Comparison of ENCODE assay signal across 9 mouse cellular contexts in genomic region chr4:134583513-134583912, GRCm38 (mm10). TPM values are rescaled to one million over a fixed set of nuclear protein-coding genes. Genes with fewer than 3 reads are reported as not detected.
DNase-seq lines count a peak whose midpoint lies in the region; ATAC-seq and TF ChIP-seq lines count a peak whose summit lies in the region.
"Had no signal": no experiment of that assay in that cellular context is flagged by ENCODE, and none has a peak within 500 bp of the region (broad histone marks: within the 10 kb centered on the region; RNA-seq: fewer than 3 reads in every experiment).

No protein-coding gene starts in this region.

- peak; percentile 50 for TF ChIP-seq CTCF in forebrain, postnatal 0 days (IDR thresholded peaks at IDR 0.05; ENCODE audit: low read depth)
- peak; percentile 75 for TF ChIP-seq CTCF in liver, postnatal 0 days (IDR thresholded peaks at IDR 0.05; ENCODE audit: low read depth)

- no peak overlapping the region for H3K4me3 ChIP-seq in forebrain, postnatal 0 days (ENCODE audit: low read depth, low read length)
- H3K4me3 ChIP-seq in forebrain, embryonic 13.5 days = no peak overlapping the region
- H3K4me3 ChIP-seq in liver, postnatal 0 days (ENCODE audit: low read depth, low read length) = no peak overlapping the region
- H3K4me3 ChIP-seq: embryonic facial prominence, embryonic 13.5 days had no signal

- TF ChIP-seq EP300 in liver, postnatal 0 days (IDR thresholded peaks at IDR 0.05; ENCODE audit: low read depth) = no peak

- H3K27ac ChIP-seq in forebrain, postnatal 0 days (ENCODE audit: low read depth, low read length) = no peak overlapping the region
- no peak overlapping the region for H3K27ac ChIP-seq in forebrain, embryonic 13.5 days
- no peak overlapping the region for H3K27ac ChIP-seq in liver, postnatal 0 days (ENCODE audit: low read depth)
- H3K27ac ChIP-seq: embryonic facial prominence, embryonic 13.5 days had no signal

- H3K9me3 ChIP-seq in forebrain, postnatal 0 days (ENCODE audit: low read length) = no peaks in the 10 kb centered on the region
- no peaks in the 10 kb centered on the region for H3K9me3 ChIP-seq in forebrain, embryonic 13.5 days (replicated peaks)
- no peaks in the 10 kb centered on the region for H3K9me3 ChIP-seq in liver, postnatal 0 days (ENCODE audit: low read length)
- H3K9me3 ChIP-seq: embryonic facial prominence, embryonic 13.5 days had no signal

- no peak overlapping the region for H3K9ac ChIP-seq in forebrain, postnatal 0 days
- H3K9ac ChIP-seq in forebrain, embryonic 13.5 days = no peak overlapping the region
- no peak overlapping the region for H3K9ac ChIP-seq in liver, postnatal 0 days (replicated peaks)
- H3K9ac ChIP-seq: embryonic facial prominence, embryonic 13.5 days had no signal

- no peaks in the 10 kb centered on the region for H3K27me3 ChIP-seq in forebrain, postnatal 0 days (ENCODE audit: insufficient read depth, low read length)
- no peaks in the 10 kb centered on the region for H3K27me3 ChIP-seq in forebrain, embryonic 13.5 days
- H3K27me3 ChIP-seq in liver, postnatal 0 days (ENCODE audit: insufficient read depth, low read length) = no peaks in the 10 kb centered on the region

- H3K4me1 ChIP-seq in forebrain, postnatal 0 days (ENCODE audit: insufficient read depth) = peaks cover 22% of the 10 kb centered on the region
- H3K4me1 ChIP-seq in forebrain, embryonic 13.5 days = peaks cover 34% of the 10 kb centered on the region
- H3K4me1 ChIP-seq in liver, postnatal 0 days (ENCODE audit: insufficient read depth) = peaks cover 23% of the 10 kb centered on the region

- no peak for DNase-seq in forebrain, postnatal 0 days
- DNase-seq in right cerebral cortex, postnatal 4 days = peak; percentile 34
- no peak for DNase-seq in right cerebral cortex, postnatal 25 days
- DNase-seq in liver, postnatal 0 days = peak; percentile 68
- DNase-seq in thymus, postnatal 0 days (ENCODE audit: low spot score) = peak; percentile 46
- DNase-seq in left cerebral cortex, adult 8-10 months (ENCODE audit: low spot score in 2 of 2) = no peak
- no peak for DNase-seq in right cerebral cortex, postnatal 36 days (ENCODE audit: low spot score in 2 of 2)

- no peak overlapping the region for H3K4me2 ChIP-seq in forebrain, postnatal 0 days (ENCODE audit: low read depth)
- H3K4me2 ChIP-seq in forebrain, embryonic 13.5 days = no peak overlapping the region
- no peak overlapping the region for H3K4me2 ChIP-seq in liver, postnatal 0 days (ENCODE audit: low read depth, low read length)
- H3K4me2 ChIP-seq: embryonic facial prominence, embryonic 13.5 days had no signal

- no peaks in the 10 kb centered on the region for H3K36me3 ChIP-seq in forebrain, postnatal 0 days (ENCODE audit: insufficient read depth)
- no peaks in the 10 kb centered on the region for H3K36me3 ChIP-seq in forebrain, embryonic 13.5 days (ENCODE audit: poor library complexity, severe bottlenecking)
- no peaks in the 10 kb centered on the region for H3K36me3 ChIP-seq in liver, postnatal 0 days (replicated peaks; ENCODE audit: insufficient read depth, low read length)
- H3K36me3 ChIP-seq: embryonic facial prominence, embryonic 13.5 days had no signal

- WGBS in forebrain, postnatal 0 days = 76% methylated on average over 3 of the region's 3 CpGs
- 74% methylated on average over 3 of the region's 3 CpGs for WGBS in forebrain, embryonic 13.5 days
- 51% methylated on average over 3 of the region's 3 CpGs for WGBS in liver, postnatal 0 days (ENCODE audit: insufficient replicate concordance)

- no peak for ATAC-seq in forebrain, postnatal 0 days
- ATAC-seq in forebrain, embryonic 13.5 days = no peak
- ATAC-seq in liver, postnatal 0 days = no peak

RNA-seq across cellular contexts. Expression of gene Selenon, which starts 31.5 kb away (rescaled TPM):
- total RNA-seq in forebrain, postnatal 0 days (2014; rRNA removed) = 17.1 and 17.9 TPM in 2 replicates
- polyA plus RNA-seq in forebrain, postnatal 0 days (2015; fragmentation: Nextera tagmentation; extraction: Ambion mirVana) = 11.8 and 13.4 TPM in 2 replicates
- 9.3 and 11.1 TPM in 2 replicates for polyA plus RNA-seq in forebrain, embryonic 13.5 days (2015; fragmentation: Nextera tagmentation; extraction: Ambion mirVana)
- polyA plus RNA-seq in liver, postnatal 0 days (2015; fragmentation: Nextera tagmentation; extraction: Ambion mirVana) = 2.8 TPM in 2 replicates
- polyA plus RNA-seq in thymus, postnatal 0 days (2015; fragmentation: Nextera tagmentation; extraction: Ambion mirVana) = 4.8 and 6.8 TPM in 2 replicates
- total RNA-seq in left cerebral cortex, adult 8-10 months (2022) = 10 to 100 TPM; 20.2 to 21.5 (median 20.9) TPM

RNA-seq across cellular contexts. Expression of gene Mtfr1l, which starts 48.3 kb away (rescaled TPM):
- 116 and 119 TPM in 2 replicates for total RNA-seq in forebrain, postnatal 0 days (2014; rRNA removed)
- polyA plus RNA-seq in forebrain, postnatal 0 days (2015; fragmentation: Nextera tagmentation; extraction: Ambion mirVana) = 191 and 194 TPM in 2 replicates
- 132 and 139 TPM in 2 replicates for polyA plus RNA-seq in forebrain, embryonic 13.5 days (2015; fragmentation: Nextera tagmentation; extraction: Ambion mirVana)
- 56.9 and 60.3 TPM in 2 replicates for polyA plus RNA-seq in liver, postnatal 0 days (2015; fragmentation: Nextera tagmentation; extraction: Ambion mirVana)
- 98.6 and 104 TPM in 2 replicates for polyA plus RNA-seq in thymus, postnatal 0 days (2015; fragmentation: Nextera tagmentation; extraction: Ambion mirVana)
- 10 to 100 TPM; 70.0 to 79.5 (median 71.9) TPM for total RNA-seq in left cerebral cortex, adult 8-10 months (2022)

Comparison
In these comparisons a context has a peak if more than half of its experiments do, and no peak if none do; other contexts are left out.
1. DNase-seq: peak in right cerebral cortex, postnatal 4 days (single experiment), liver, postnatal 0 days (single experiment) and thymus, postnatal 0 days (single experiment); none in forebrain, postnatal 0 days (single experiment), right cerebral cortex, postnatal 25 days (single experiment), left cerebral cortex, adult 8-10 months (0 of 2) and right cerebral cortex, postnatal 36 days (0 of 2).